Comparison of ENCODE assay signal across 11 mouse cellular contexts in the genomic region with DNA sequence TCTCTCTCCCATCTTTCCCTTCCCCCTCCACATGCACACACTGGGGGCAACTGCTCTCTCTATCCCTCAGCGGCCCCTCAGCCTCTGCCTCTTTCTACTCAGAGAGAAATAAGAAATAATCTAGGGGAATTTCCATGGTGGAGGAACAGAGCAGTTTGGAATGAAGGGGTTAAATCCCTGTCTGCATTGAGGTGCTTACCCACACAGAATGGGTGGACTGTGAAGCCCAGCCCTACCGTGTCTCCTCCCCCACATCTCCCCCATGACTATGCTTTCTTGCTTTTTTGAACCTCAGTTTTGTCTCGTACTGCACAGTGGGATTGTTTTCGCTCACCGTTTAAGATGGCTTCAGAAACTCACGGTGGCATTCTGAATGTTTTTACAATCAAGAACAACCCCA. TPM values are rescaled to one million over a fixed set of nuclear protein-coding genes. Genes with fewer than 3 reads are reported as not detected.
DNase-seq lines count a peak whose midpoint lies in the region; ATAC-seq lines count a peak whose summit lies in the region.
"Had no signal": no experiment of that assay in that cellular context is flagged by ENCODE, and none has a peak within 500 bp of the region (broad histone marks: within the 10 kb centered on the region; RNA-seq: fewer than 3 reads in every experiment).

No protein-coding gene starts in this region.

- H3K4me1 ChIP-seq in heart, embryonic 15.5 days (replicated peaks): peaks cover 43% of the 10 kb centered on the region

- peak overlapping the region; percentile 9; the same call in 1 of the 2 replicates for H3K4me2 ChIP-seq in heart, embryonic 15.5 days

- no peaks in the 10 kb centered on the region for H3K9me3 ChIP-seq in heart, embryonic 15.5 days (replicated peaks)
- H3K9me3 ChIP-seq: hindbrain, embryonic 10.5 days had no signal

- intact Hi-C loops in gastrocnemius, postnatal 14 days (cut with DNase I; ENCODE audit: low total_unique reads): no loop called here

- no peak overlapping the region for H3K9ac ChIP-seq in heart, embryonic 15.5 days

- 53% methylated on average over 6 of the region's 6 CpGs for WGBS in heart, embryonic 15.5 days

- 0 out of 2 replicates have a peak, but pooled peaks cover 5% of the 10 kb centered on the region for H3K36me3 ChIP-seq in heart, embryonic 15.5 days

- peak overlapping the region; percentile 82 for H3K27ac ChIP-seq in heart, embryonic 15.5 days
- H3K27ac ChIP-seq: hindbrain, embryonic 10.5 days had no signal

- no peak overlapping the region for H3K4me3 ChIP-seq in heart, embryonic 15.5 days
- H3K4me3 ChIP-seq: hindbrain, embryonic 10.5 days had no signal

- DNase-seq in heart, adult 8-10 months (ENCODE audit: low spot score): no peak
- DNase-seq in CD4-positive, CD25-positive, alpha-beta regulatory T cell, adult 2 months (ENCODE audit: low read depth, low spot score): peak; percentile 36
- DNase-seq in gastrocnemius, postnatal 14 days: no peak
- no peak for DNase-seq in layer of hippocampus, adult 9-11 months
- DNase-seq: lung, postnatal 36 days had no signal

- no peaks in the 10 kb centered on the region for H3K27me3 ChIP-seq in heart, embryonic 15.5 days

- ATAC-seq in heart, embryonic 15.5 days (replicated peaks; ENCODE audit: insufficient number of reproducible peaks, insufficient read depth, low FRiP score, low read depth): no peak
- ATAC-seq in erythroid progenitor cell, adult 5-6 weeks (replicated peaks; ENCODE audit: low FRiP score, poor library complexity, severe bottlenecking): 0 out of 2 replicates have a peak, but pooled peaks have one; percentile 8
- ATAC-seq in megakaryocyte progenitor cell, adult 5-6 weeks (replicated peaks; ENCODE audit: poor library complexity): peak; percentile 59
- ATAC-seq in inflammation-experienced regulatory T-cells, adult 6 months: no peak

RNA-seq across cellular contexts. Expression of gene Arl6ip5, which starts 11.8 kb away (rescaled TPM):
- 96.8 and 100 TPM in 2 replicates for polyA plus RNA-seq in heart, embryonic 15.5 days (2015; fragmentation: Nextera tagmentation; extraction: Ambion mirVana)
- 100 to 1,000 TPM; 135 to 148 (median 144) TPM for total RNA-seq in heart, adult 8-10 months (2022)
- total RNA-seq in erythroid progenitor cell, adult 5-6 weeks (2015; ENCODE audit: low replicate concordance): 13.0 and 18.4 TPM in 2 replicates
- total RNA-seq in erythroid progenitor cell, adult 5-6 weeks (2017; ENCODE audit: low replicate concordance): 16.7 and 22.1 TPM in 2 replicates
- 55.4 and 57.6 TPM in 2 replicates for total RNA-seq in megakaryocyte progenitor cell, adult 5-6 weeks (2015)
- 54.3 and 55.8 TPM in 2 replicates for total RNA-seq in megakaryocyte progenitor cell, adult 5-6 weeks (2017)
- polyA plus RNA-seq in inflammation-experienced regulatory T-cells, adult 6 months (2017; shearing (Covaris generic)): 100 to 1,000 TPM; 199 to 332 (median 237) TPM
- total RNA-seq in gastrocnemius, postnatal 14 days (2021): 100 to 1,000 TPM; 186 to 210 TPM

RNA-seq across cellular contexts. Expression of gene Uba3, which starts 16.9 kb away (rescaled TPM):
- 64.0 and 66.2 TPM in 2 replicates for polyA plus RNA-seq in heart, embryonic 15.5 days (2015; fragmentation: Nextera tagmentation; extraction: Ambion mirVana)
- 10 to 100 TPM; 50.7 to 59.2 (median 54.2) TPM for total RNA-seq in heart, adult 8-10 months (2022)
- total RNA-seq in erythroid progenitor cell, adult 5-6 weeks (2015; ENCODE audit: low replicate concordance): 34.2 and 38.6 TPM in 2 replicates
- total RNA-seq in erythroid progenitor cell, adult 5-6 weeks (2017; ENCODE audit: low replicate concordance): 55.7 and 71.2 TPM in 2 replicates
- total RNA-seq in megakaryocyte progenitor cell, adult 5-6 weeks (2015): 51.9 and 54.4 TPM in 2 replicates
- total RNA-seq in megakaryocyte progenitor cell, adult 5-6 weeks (2017): 57.9 and 62.8 TPM in 2 replicates
- polyA plus RNA-seq in inflammation-experienced regulatory T-cells, adult 6 months (2017; shearing (Covaris generic)): 10 to 100 TPM; 31.7 to 53.1 (median 36.0) TPM
- total RNA-seq in gastrocnemius, postnatal 14 days (2021): 10 to 100 TPM; 41.3 to 44.6 TPM

RNA-seq across cellular contexts. Expression of gene Lmod3, which starts 30.2 kb away (rescaled TPM):
- polyA plus RNA-seq in heart, embryonic 15.5 days (2015; fragmentation: Nextera tagmentation; extraction: Ambion mirVana): 16.8 and 24.7 TPM in 2 replicates
- 10 to 100 TPM; 66.2 to 86.5 (median 72.0) TPM for total RNA-seq in heart, adult 8-10 months (2022)
- not detected in 2 replicates for total RNA-seq in erythroid progenitor cell, adult 5-6 weeks (2015; ENCODE audit: low replicate concordance)
- total RNA-seq in erythroid progenitor cell, adult 5-6 weeks (2017; ENCODE audit: low replicate concordance): not detected in 2 replicates
- total RNA-seq in megakaryocyte progenitor cell, adult 5-6 weeks (2015): not detected in 2 replicates
- total RNA-seq in megakaryocyte progenitor cell, adult 5-6 weeks (2017): not detected in 2 replicates
- polyA plus RNA-seq in inflammation-experienced regulatory T-cells, adult 6 months (2017; shearing (Covaris generic)): under 1 TPM in 2 of 3 experiments, not detected in 1; 0.15 to 0.16 TPM
- total RNA-seq in gastrocnemius, postnatal 14 days (2021): 100 to 1,000 TPM; 106 to 144 TPM
- total RNA-seq: layer of hippocampus, postnatal 25 days had no signal
- polyA plus RNA-seq: hindbrain, embryonic 10.5 days had no signal

RNA-seq across cellular contexts. Expression of gene Tmf1, which starts 43.4 kb away (rescaled TPM):
- polyA plus RNA-seq in heart, embryonic 15.5 days (2015; fragmentation: Nextera tagmentation; extraction: Ambion mirVana): 21.3 and 24.8 TPM in 2 replicates
- total RNA-seq in heart, adult 8-10 months (2022): 10 to 100 TPM; 36.6 to 42.0 (median 41.6) TPM
- 18.0 and 21.3 TPM in 2 replicates for total RNA-seq in erythroid progenitor cell, adult 5-6 weeks (2015; ENCODE audit: low replicate concordance)
- 107 and 142 TPM in 2 replicates for total RNA-seq in erythroid progenitor cell, adult 5-6 weeks (2017; ENCODE audit: low replicate concordance)
- 16.5 and 20.0 TPM in 2 replicates for total RNA-seq in megakaryocyte progenitor cell, adult 5-6 weeks (2015)
- 50.3 and 115 TPM in 2 replicates for total RNA-seq in megakaryocyte progenitor cell, adult 5-6 weeks (2017)
- polyA plus RNA-seq in inflammation-experienced regulatory T-cells, adult 6 months (2017; shearing (Covaris generic)): 10 to 100 TPM; 44.3 to 55.2 (median 54.8) TPM
- total RNA-seq in gastrocnemius, postnatal 14 days (2021): 10 to 100 TPM; 24.8 to 26.3 TPM

Comparison
In these comparisons a context has a peak if more than half of its experiments do, and no peak if none do; other contexts are left out.
1. ATAC-seq: peak in erythroid progenitor cell, adult 5-6 weeks (single experiment) and megakaryocyte progenitor cell, adult 5-6 weeks (single experiment); none in heart, embryonic 15.5 days (single experiment) and inflammation-experienced regulatory T-cells, adult 6 months (single experiment).
2. RNA of gene Lmod3, which starts 30.2 kb away (total RNA-seq): 106 to 144 TPM in gastrocnemius, postnatal 14 days and 66.2 to 86.5 TPM in heart, adult 8-10 months; not detected in erythroid progenitor cell, adult 5-6 weeks and not detected in megakaryocyte progenitor cell, adult 5-6 weeks; every median in the first group is over 10 times any median in the second.